Mouse (Mus musculus): Measurements from ENCODE around the gene Gm17545.

DNA sequence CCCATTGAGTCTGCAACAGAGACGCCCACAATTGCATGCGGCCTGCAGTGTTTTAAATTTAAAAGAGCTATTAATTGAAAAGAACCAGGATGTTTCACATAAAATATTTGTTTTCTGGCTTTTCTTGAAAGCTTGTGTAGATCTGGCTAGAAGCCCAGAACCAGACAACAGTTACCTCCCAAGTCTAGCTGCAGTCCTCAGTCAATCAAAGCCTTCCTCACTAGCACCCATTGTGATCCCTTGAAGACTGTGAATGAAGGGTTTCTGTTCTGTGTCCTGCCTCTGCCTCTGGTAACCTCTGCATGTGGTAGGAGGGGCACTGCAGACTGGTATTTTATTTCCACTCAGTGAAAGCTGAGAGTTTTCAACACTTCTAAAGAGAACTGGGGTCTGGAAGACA, 48.9 kb downstream of the Gm17545 start:
- TF ChIP-seq CTCF (IDR thresholded peaks at IDR 0.05; ENCODE audit: low read depth, low read length): no peak
- TF ChIP-seq POLR2A (IDR thresholded peaks at IDR 0.05; ENCODE audit: borderline replicate concordance, low read depth, low read length): no peak

Measured in bone marrow macrophage, adult 2 months (primary cell).